Mouse (Mus musculus) T-helper 2 cell (primary cell): Measurements from ENCODE around the gene Pnrc1.

Experiments used
- in situ Hi-C: fragments of 300-600 bp; cut with MboI, MseI; formaldehyde crosslinking; loops from one replicate; pipeline ENCODE4 v1.15.1; 2025; ENCODE audit warnings: high pct_unique_total_duplicates

Gene Pnrc1

DNA sequence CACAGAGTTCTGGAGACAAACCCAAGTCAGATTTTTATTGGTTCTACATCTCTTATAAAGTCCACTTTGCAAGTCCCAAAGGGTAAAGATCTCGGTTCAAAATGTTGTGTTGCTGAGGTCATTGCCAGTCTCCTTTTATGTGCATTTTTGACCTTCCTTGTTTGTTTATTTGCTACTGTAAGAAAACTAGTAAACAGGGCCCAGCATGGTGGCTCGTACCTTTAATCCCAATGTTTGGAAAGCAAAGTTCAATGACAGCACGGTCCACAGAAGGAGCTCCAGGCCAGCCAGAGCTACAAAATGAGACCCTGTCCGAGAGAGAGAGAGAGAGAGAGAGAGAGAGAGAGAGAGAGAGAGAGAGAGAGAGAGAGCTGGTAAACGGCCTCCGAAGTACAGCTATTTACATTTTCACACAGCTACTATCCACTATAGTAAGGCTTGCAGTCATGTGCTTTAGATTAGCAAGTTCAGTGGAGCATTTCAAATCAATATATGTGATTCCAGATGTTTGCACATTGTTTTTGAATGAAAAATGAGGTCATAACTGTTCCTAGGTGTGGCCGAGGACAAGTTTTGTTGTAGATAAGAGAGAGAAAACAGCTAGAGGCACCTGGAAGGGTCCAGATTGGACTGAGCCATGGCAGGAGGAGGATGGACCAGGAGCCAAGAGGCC lies 65.8 kb downstream of the Pnrc1 start:
- in situ Hi-C loops: no loop called here

DNA sequence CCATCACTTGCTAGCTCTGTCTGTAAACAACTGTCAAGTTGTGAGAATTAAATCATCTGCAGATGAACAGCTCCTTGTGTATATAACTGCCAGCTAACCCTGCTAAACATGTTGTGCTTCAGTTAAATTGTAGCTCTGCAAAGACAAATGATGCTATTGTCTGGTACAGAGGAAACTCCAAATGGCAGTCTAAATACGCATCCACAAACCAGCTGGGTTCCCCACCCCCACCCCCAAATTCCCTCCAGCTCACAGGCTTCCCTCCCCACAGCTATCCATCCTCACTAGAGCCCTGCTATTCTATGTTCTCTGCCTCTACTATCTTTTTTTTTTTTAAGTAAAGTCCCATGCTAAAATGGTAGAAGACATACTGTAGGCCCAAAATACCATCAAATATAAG lies 68.1 kb downstream of the Pnrc1 start:
- in situ Hi-C loops: no loop called here

DNA sequence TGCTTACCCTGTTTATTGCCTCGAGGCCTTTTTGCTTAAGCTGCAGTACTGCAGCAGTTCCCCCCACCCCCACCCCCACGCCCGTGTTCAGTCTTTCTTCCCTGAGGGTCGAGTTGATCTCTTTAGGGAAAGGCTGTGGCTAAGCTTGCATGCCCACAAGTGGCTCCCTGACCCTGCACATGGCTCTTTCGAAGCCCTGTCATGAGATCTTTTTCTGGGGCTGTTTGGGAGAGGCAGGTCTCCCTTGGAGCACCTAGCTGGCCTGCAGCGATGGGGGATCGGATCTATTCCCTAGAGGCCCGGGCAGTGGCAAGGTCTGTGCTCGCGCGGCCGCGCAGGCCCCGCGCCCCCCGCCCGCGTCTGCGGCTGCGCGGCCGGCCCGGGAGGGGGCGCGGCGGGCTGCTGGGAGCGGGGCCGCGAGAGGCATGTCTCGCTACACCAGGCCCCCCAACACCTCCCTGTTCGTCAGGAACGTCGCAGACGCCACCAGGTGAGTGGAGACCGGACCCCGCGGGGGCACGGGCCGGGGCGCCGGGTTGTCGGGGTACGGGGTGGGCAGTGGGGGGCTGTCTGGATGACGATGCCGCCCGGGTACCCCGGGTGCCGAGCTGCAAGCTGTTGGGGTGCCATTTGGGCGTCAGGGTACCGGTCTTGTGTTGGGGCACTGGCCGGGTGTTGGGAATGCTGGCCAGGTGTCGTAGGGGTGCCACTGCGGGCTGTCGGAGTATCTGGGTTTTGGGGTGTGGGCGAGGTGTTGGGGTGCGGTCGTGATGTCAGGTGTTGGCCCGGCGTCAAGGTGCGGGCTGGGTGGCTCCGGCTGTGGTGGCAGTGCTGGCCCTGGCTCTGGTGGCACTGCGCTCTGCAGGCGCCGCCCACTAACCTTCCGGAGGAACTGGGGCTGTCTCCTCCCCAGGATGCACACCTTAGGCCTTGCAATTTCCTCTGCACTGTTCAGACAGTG lies 80.8 kb downstream of the Pnrc1 start, which contains the start of gene Srsf12:
TSS of gene Srsf12 (plus strand) at position 111 of the 961 bp plus-strand sequence.
- in situ Hi-C loops: no loop called here

DNA sequence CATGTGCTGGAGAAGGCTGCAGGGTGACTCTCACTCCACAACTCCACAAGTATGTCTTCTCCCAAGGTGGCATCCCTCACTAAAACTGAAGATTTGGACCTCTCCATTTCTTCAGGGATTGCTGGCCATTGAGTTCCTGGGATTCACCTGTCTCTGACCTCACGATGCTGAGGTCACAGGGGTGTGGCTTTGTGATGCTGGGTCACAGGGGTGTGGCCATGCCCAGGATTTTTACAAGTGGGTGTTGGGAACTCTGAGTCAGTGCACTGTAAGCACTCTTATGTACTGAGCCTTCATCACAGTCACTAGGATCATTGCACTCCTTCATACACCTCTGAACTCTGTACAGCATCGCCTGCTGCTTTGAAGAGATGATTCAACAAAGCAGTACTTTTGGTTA lies 82.4 kb downstream of the Pnrc1 start:
- in situ Hi-C loops: no loop called here

DNA sequence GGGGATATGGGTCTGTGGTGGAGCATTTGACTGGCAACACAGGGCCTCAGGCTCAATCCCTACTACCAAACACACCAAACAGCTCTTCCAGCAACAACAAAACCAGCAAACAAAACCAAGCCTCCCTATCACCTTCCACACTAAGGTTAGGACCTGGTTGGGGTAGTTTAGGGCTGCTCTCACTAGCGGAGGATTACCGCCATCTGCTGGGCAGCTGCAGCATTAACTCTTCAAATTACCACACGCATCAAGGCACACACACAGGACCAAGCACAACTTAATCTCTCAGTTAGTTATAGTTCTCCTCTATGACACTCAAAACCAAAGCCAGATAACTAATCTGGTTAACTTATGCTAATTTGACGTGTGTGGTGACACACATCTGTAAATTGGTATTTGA lies 85.3 kb downstream of the Pnrc1 start:
- in situ Hi-C loops: no loop called here

DNA sequence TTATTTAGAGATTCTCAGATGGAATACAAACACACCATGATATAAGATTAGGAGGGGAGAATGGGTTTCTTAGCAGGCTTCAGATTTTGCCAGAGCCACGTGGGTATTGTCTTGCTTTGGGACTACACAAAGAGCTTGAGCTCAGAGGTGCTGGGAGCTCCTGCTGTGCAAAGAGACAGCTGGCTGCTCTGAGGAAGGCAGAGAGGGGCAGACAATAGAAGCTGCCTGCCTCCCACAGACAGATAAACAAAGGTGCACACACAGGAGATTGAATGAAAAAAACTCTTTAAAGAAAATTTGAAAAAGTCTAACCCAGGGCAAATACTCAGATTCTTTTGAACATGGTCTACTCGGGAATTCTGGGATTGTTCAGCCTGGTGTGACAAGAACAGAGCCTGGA lies 91.8 kb downstream of the Pnrc1 start:
- in situ Hi-C loops: no loop called here
